Comparison of ENCODE assay signal across 20 mouse cellular contexts in the genomic region with DNA sequence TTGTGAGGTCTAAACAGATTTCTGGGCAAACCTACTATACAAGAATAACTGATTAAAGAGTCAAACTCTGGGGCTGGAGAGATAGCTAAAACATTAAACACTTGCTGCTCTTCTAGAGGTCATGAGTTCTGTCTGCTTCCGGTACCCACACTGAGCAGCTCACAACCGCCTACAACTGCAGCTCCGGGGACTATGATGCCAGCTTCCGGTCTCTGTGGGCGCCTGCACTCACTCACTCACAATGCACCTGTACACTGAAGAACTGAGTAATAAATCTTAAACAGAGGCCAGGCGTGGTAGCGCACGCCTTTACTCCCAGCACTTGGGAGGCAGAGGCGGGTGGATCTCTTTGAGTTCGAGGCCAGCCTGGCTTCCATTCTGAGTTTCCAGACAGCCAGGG. TPM values are rescaled to one million over a fixed set of nuclear protein-coding genes. Genes with fewer than 3 reads are reported as not detected.
DNase-seq lines count a peak whose midpoint lies in the region; ATAC-seq and TF ChIP-seq lines count a peak whose summit lies in the region.
"Had no signal": no experiment of that assay in that cellular context is flagged by ENCODE, and none has a peak within 500 bp of the region (broad histone marks: within the 10 kb centered on the region; RNA-seq: fewer than 3 reads in every experiment).

No protein-coding gene starts in this region.

- no peak overlapping the region for H3K4me2 ChIP-seq in liver, embryonic 16.5 days (ENCODE audit: low read depth, low read length)
- H3K4me2 ChIP-seq in liver, embryonic 12.5 days, result no peak overlapping the region
- H3K4me2 ChIP-seq in stomach, postnatal 0 days (replicated peaks; ENCODE audit: low read depth), result no peak overlapping the region
- H3K4me2 ChIP-seq: embryonic facial prominence, embryonic 12.5 days; forebrain, embryonic 15.5 days; heart, embryonic 11.5 days; heart, embryonic 15.5 days; hindbrain, embryonic 15.5 days had no signal

- no peaks in the 10 kb centered on the region; the same call in 1 of the 2 replicates for H3K4me1 ChIP-seq in liver, embryonic 16.5 days (ENCODE audit: control insufficient read depth, low read depth, low read length)
- peaks cover 13% of the 10 kb centered on the region; the same call in 1 of the 2 replicates for H3K4me1 ChIP-seq in liver, embryonic 12.5 days
- H3K4me1 ChIP-seq in brown adipose tissue, adult 24 weeks (ENCODE audit: control insufficient read depth, insufficient read depth, insufficient read length, low read length), result peaks cover 40% of the 10 kb centered on the region
- peaks cover 3% of the 10 kb centered on the region; the same call in 1 of the 2 replicates for H3K4me1 ChIP-seq in stomach, postnatal 0 days (replicated peaks; ENCODE audit: control insufficient read depth, insufficient read depth)
- H3K4me1 ChIP-seq: embryonic facial prominence, embryonic 12.5 days; forebrain, embryonic 15.5 days had no signal

- H3K27me3 ChIP-seq in liver, embryonic 16.5 days (ENCODE audit: control insufficient read depth, insufficient read depth, low read depth, low read length), result no peaks in the 10 kb centered on the region
- no peaks in the 10 kb centered on the region for H3K27me3 ChIP-seq in liver, embryonic 12.5 days (replicated peaks)
- no peaks in the 10 kb centered on the region for H3K27me3 ChIP-seq in stomach, postnatal 0 days (ENCODE audit: control insufficient read depth, insufficient read depth, low read length)
- H3K27me3 ChIP-seq: embryonic facial prominence, embryonic 12.5 days; forebrain, embryonic 15.5 days; heart, embryonic 15.5 days; hindbrain, embryonic 15.5 days had no signal

- peak overlapping the region; percentile 63; the same call in 1 of the 2 replicates for H3K27ac ChIP-seq in liver, embryonic 16.5 days (ENCODE audit: low read length)
- no peak overlapping the region for H3K27ac ChIP-seq in liver, embryonic 12.5 days
- H3K27ac ChIP-seq in brown adipose tissue, adult 24 weeks (replicated peaks; ENCODE audit: low read depth, low read length), result peak overlapping the region; percentile 96
- peak overlapping the region; percentile 69; the same call in 1 of the 2 replicates for H3K27ac ChIP-seq in stomach, postnatal 0 days (replicated peaks)
- H3K27ac ChIP-seq: embryonic facial prominence, embryonic 12.5 days; forebrain, embryonic 15.5 days; heart, embryonic 15.5 days; hindbrain, embryonic 10.5 days; hindbrain, embryonic 15.5 days had no signal

- no peak for TF ChIP-seq CTCF in stomach, postnatal 0 days (IDR thresholded peaks at IDR 0.05; ENCODE audit: low read depth)

- H3K36me3 ChIP-seq in liver, embryonic 16.5 days (ENCODE audit: control insufficient read depth, insufficient read depth), result no peaks in the 10 kb centered on the region
- H3K36me3 ChIP-seq in liver, embryonic 12.5 days, result no peaks in the 10 kb centered on the region
- H3K36me3 ChIP-seq in stomach, postnatal 0 days (ENCODE audit: control insufficient read depth, insufficient read depth, low read length), result no peaks in the 10 kb centered on the region
- H3K36me3 ChIP-seq: embryonic facial prominence, embryonic 12.5 days; forebrain, embryonic 15.5 days; G1E; heart, embryonic 15.5 days; hindbrain, embryonic 10.5 days; hindbrain, embryonic 15.5 days had no signal

- no peak overlapping the region for H3K4me3 ChIP-seq in liver, embryonic 16.5 days (ENCODE audit: low read depth, low read length)
- H3K4me3 ChIP-seq in liver, embryonic 12.5 days, result no peak overlapping the region
- H3K4me3 ChIP-seq in brown adipose tissue, adult 24 weeks (ENCODE audit: insufficient read depth, low read depth, low read length), result peak overlapping the region; percentile 55
- H3K4me3 ChIP-seq in stomach, postnatal 0 days (ENCODE audit: low read depth, low read length), result no peak overlapping the region
- H3K4me3 ChIP-seq: embryonic facial prominence, embryonic 12.5 days; forebrain, embryonic 15.5 days; heart, adult 2 months; heart, embryonic 15.5 days; hindbrain, embryonic 10.5 days; hindbrain, embryonic 15.5 days had no signal

- ATAC-seq in liver, embryonic 16.5 days (ENCODE audit: low read depth), result no peak
- ATAC-seq in liver, embryonic 12.5 days, result no peak
- ATAC-seq in stomach, postnatal 0 days (ENCODE audit: low FRiP score, low TSS enrichment), result no peak
- ATAC-seq: forebrain, embryonic 15.5 days had no signal

- intact Hi-C loops in left cerebral cortex, postnatal 14 days (cut with DNase I), result no loop called here

- DNase-seq in CD4-positive, CD25-positive, alpha-beta regulatory T cell, adult 2 months (ENCODE audit: low read depth, low spot score), result peak; percentile 61
- DNase-seq in stomach, postnatal 0 days (ENCODE audit: low spot score), result no peak
- DNase-seq in spleen, postnatal 36 days (ENCODE audit: low spot score in 2 of 2), result no peak
- no peak for DNase-seq in left cerebral cortex, postnatal 14 days (ENCODE audit: low spot score in 2 of 2)
- DNase-seq: adrenal gland, postnatal 36 days; cerebellum, adult 11 months; cerebellum, adult 8-10 months; cerebellum, postnatal 14 days; gastrocnemius, postnatal 10 days; heart, adult 2 months had no signal

- H3K9ac ChIP-seq in liver, embryonic 16.5 days (ENCODE audit: low read depth, low read length), result no peak overlapping the region
- H3K9ac ChIP-seq in liver, embryonic 12.5 days, result no peak overlapping the region
- H3K9ac ChIP-seq in stomach, postnatal 0 days (ENCODE audit: low read length), result no peak overlapping the region
- H3K9ac ChIP-seq: embryonic facial prominence, embryonic 12.5 days; forebrain, embryonic 15.5 days; heart, embryonic 15.5 days; hindbrain, embryonic 15.5 days had no signal

- TF ChIP-seq EP300 in stomach, postnatal 0 days (optimal IDR thresholded peaks at IDR 0.05), result no peak

- no peaks in the 10 kb centered on the region for H3K9me3 ChIP-seq in liver, embryonic 16.5 days (replicated peaks; ENCODE audit: control insufficient read depth, low read length)
- H3K9me3 ChIP-seq in liver, embryonic 12.5 days (replicated peaks), result no peaks in the 10 kb centered on the region
- no peaks in the 10 kb centered on the region for H3K9me3 ChIP-seq in stomach, postnatal 0 days (ENCODE audit: control insufficient read depth, low read length)
- H3K9me3 ChIP-seq: embryonic facial prominence, embryonic 12.5 days; forebrain, embryonic 15.5 days; heart, embryonic 15.5 days; hindbrain, embryonic 10.5 days; hindbrain, embryonic 15.5 days had no signal

- 81% methylated on average over 10 of the region's 10 CpGs for WGBS in liver, embryonic 16.5 days (ENCODE audit: insufficient replicate concordance)
- 80% methylated on average over 10 of the region's 10 CpGs for WGBS in liver, embryonic 12.5 days (ENCODE audit: insufficient replicate concordance)
- 85% methylated on average over 10 of the region's 10 CpGs for WGBS in stomach, postnatal 0 days

RNA-seq across cellular contexts. Expression of gene Tex2, which starts 31.9 kb away (rescaled TPM):
- polyA plus RNA-seq in liver, embryonic 16.5 days (2015; fragmentation: Nextera tagmentation; extraction: Ambion mirVana), result 10.6 and 12.2 TPM in 2 replicates
- 11.3 and 11.7 TPM in 2 replicates for polyA plus RNA-seq in liver, embryonic 12.5 days (2016; fragmentation: Nextera tagmentation; extraction: Ambion mirVana)
- polyA plus RNA-seq in brown adipose tissue, adult 24 weeks (2012; ENCODE audit: insufficient read depth, insufficient read length, missing spikeins), result 32.8 and 33.5 TPM in 2 replicates
- 11.6 and 12.1 TPM in 2 replicates for polyA plus RNA-seq in stomach, postnatal 0 days (2015; fragmentation: Nextera tagmentation; extraction: Ambion mirVana)
- 100 to 1,000 TPM in 1 of 2 experiments, 10 to 100 TPM in 1; 98.0 to 102 TPM for total RNA-seq in left cerebral cortex, postnatal 14 days (2021)
